Mouse (Mus musculus) MEL (cell line): Measurements from ENCODE around the gene Eloa. TPM values are rescaled to one million over a fixed set of nuclear protein-coding genes. Genes with fewer than 3 reads are reported as not detected.

Experiments used
- DNase-seq: peaks from one replicate; pipeline ENCODE4 v3.0.0; 2011; ENCODE audit warnings: low read depth, low spot score
- H3K27ac ChIP-seq: 2 replicates; pipeline ENCODE4 v1.5.1; 2012; ENCODE audit warnings: low read depth, mild to moderate bottlenecking, control low read depth, low read length, moderate library complexity; ENCODE audit not compliant: control insufficient read depth
- H3K27me3 ChIP-seq, 2 experiments: fragments of 150-350 bp in 1 of 2; sonication (generic) in 1 of 2; 2 replicates each; pipeline ENCODE4 v1.6.1; 2012; ENCODE audit warnings: low read length in 2 of 2, mild to moderate bottlenecking in 2 of 2, improper control_type of control experiment in 1 of 2, moderate library complexity in 1 of 2; ENCODE audit not compliant: insufficient read depth in 2 of 2, control insufficient read depth in 1 of 2
- H3K36me3 ChIP-seq, 2 experiments: 2 replicates each; pipeline ENCODE4 v1.6.1; 2012 to 2014; ENCODE audit warnings: low read length in 2 of 2, improper control_type of control experiment in 1 of 2, inconsistent platforms in 1 of 2, mild to moderate bottlenecking in 1 of 2; ENCODE audit not compliant: insufficient read depth in 2 of 2, control insufficient read depth in 1 of 2
- H3K4me1 ChIP-seq, 2 experiments: fragments of 150-350 bp in 1 of 2; sonication (generic) in 1 of 2; 2 replicates each; pipeline ENCODE4 v1.6.1; 2012; ENCODE audit warnings: low read length in 2 of 2, improper control_type of control experiment in 1 of 2, mild to moderate bottlenecking in 1 of 2; ENCODE audit not compliant: insufficient read depth in 2 of 2, control insufficient read depth in 1 of 2
- H3K4me3 ChIP-seq, 2 experiments: fragments of 150-350 bp in 1 of 2; sonication (generic) in 1 of 2; 2 replicates each; pipeline ENCODE4 v1.5.1; 2012; ENCODE audit warnings: low read depth in 2 of 2, low read length in 2 of 2, mild to moderate bottlenecking in 2 of 2, moderate library complexity in 2 of 2, control low read depth in 1 of 2, improper control_type of control experiment in 1 of 2; ENCODE audit not compliant: control insufficient read depth in 1 of 2, insufficient read depth in 1 of 2
- H3K79me2 ChIP-seq: 2 replicates; pipeline ENCODE4 v1.6.1; 2012; ENCODE audit warnings: mild to moderate bottlenecking, low read length, moderate library complexity; ENCODE audit not compliant: control insufficient read depth, poor library complexity, insufficient read depth
- H3K9ac ChIP-seq: 2 replicates; pipeline ENCODE4 v1.6.1; 2012; ENCODE audit warnings: low read depth, mild to moderate bottlenecking, control low read depth, low read length, moderate library complexity; ENCODE audit not compliant: control insufficient read depth, poor library complexity, severe bottlenecking
- H3K9me3 ChIP-seq: fragments of 150-350 bp; sonication (generic); replicated peaks from 2 replicates; pipeline ENCODE4 v1.6.1; 2012; ENCODE audit warnings: mild to moderate bottlenecking, low read length, improper control_type of control experiment, moderate library complexity; ENCODE audit not compliant: insufficient read depth
- BHLHE40 ChIP-seq: IDR thresholded peaks from 2 replicates; pipeline ENCODE4 v1.6.1; 2012; ENCODE audit warnings: low read depth, mild to moderate bottlenecking, inconsistent platforms, low read length, improper control_type of control experiment, borderline replicate concordance
- CHD1 ChIP-seq: IDR thresholded peaks from 2 replicates; pipeline ENCODE4 v1.6.1; 2012; ENCODE audit warnings: low read depth, mild to moderate bottlenecking, inconsistent platforms, low read length, improper control_type of control experiment
- CHD2 ChIP-seq: IDR thresholded peaks from 2 replicates; pipeline ENCODE4 v1.6.1; 2011; ENCODE audit warnings: low read length, improper control_type of control experiment
- CTCF ChIP-seq, 3 experiments: IDR thresholded peaks in 2 of 3; conservative IDR thresholded peaks in 1 of 3; 2 replicates each; pipeline ENCODE4 v1.5.1; 2011 to 2012; ENCODE audit warnings: low read length in 3 of 3, low read depth in 2 of 3, mild to moderate bottlenecking in 2 of 3, improper control_type of control experiment in 1 of 3, inconsistent platforms in 1 of 3, mixed read lengths in 1 of 3, moderate library complexity in 1 of 3; ENCODE audit not compliant: control insufficient read depth in 1 of 3, insufficient read depth in 1 of 3, poor library complexity in 1 of 3, severe bottlenecking in 1 of 3
- E2F4 ChIP-seq: IDR thresholded peaks from 2 replicates; pipeline ENCODE4 v1.6.1; 2011; ENCODE audit warnings: low read depth, low read length, improper control_type of control experiment, borderline replicate concordance
- ELF1 ChIP-seq: IDR thresholded peaks from 2 replicates; pipeline ENCODE4 v1.6.1; 2014; ENCODE audit warnings: low read depth, mild to moderate bottlenecking, inconsistent platforms, low read length, improper control_type of control experiment, moderate library complexity
- EP300 ChIP-seq, 2 experiments: IDR thresholded peaks; 2 replicates each; pipeline ENCODE4 v1.6.1; 2011; ENCODE audit warnings: improper control_type of control experiment in 2 of 2, low read length in 2 of 2, low read depth in 1 of 2, mild to moderate bottlenecking in 1 of 2
- ETS1 ChIP-seq: IDR thresholded peaks from 2 replicates; pipeline ENCODE4 v1.6.1; 2012; ENCODE audit warnings: low read depth, mild to moderate bottlenecking, inconsistent platforms, low read length, improper control_type of control experiment, moderate library complexity
- GABPA ChIP-seq: IDR thresholded peaks from 2 replicates; pipeline ENCODE4 v1.6.1; 2012; ENCODE audit warnings: low read depth, mild to moderate bottlenecking, inconsistent platforms, low read length, improper control_type of control experiment, moderate library complexity
- GATA1 ChIP-seq: IDR thresholded peaks from 2 replicates; pipeline ENCODE4 v1.6.1; 2011; ENCODE audit warnings: low read depth, low read length, improper control_type of control experiment
- HCFC1 ChIP-seq: IDR thresholded peaks from 2 replicates; pipeline ENCODE4 v1.6.1; 2012; ENCODE audit warnings: low read depth, mild to moderate bottlenecking, inconsistent platforms, low read length, improper control_type of control experiment, moderate library complexity
- JUND ChIP-seq: IDR thresholded peaks from 2 replicates; pipeline ENCODE4 v1.6.1; 2011; ENCODE audit warnings: low read depth, mild to moderate bottlenecking, improper control_type of control experiment, low read length
- KAT2A ChIP-seq: conservative IDR thresholded peaks from 2 replicates; pipeline ENCODE4 v1.6.1; 2012; ENCODE audit warnings: low read depth, low read length, improper control_type of control experiment, inconsistent platforms
- MAFK ChIP-seq: IDR thresholded peaks from 2 replicates; pipeline ENCODE4 v1.6.1; 2011; ENCODE audit warnings: low read depth, mild to moderate bottlenecking, low read length, improper control_type of control experiment, borderline replicate concordance
- MAX ChIP-seq: IDR thresholded peaks from 2 replicates; pipeline ENCODE4 v1.6.1; 2011; ENCODE audit warnings: low read length, improper control_type of control experiment
- MAZ ChIP-seq: IDR thresholded peaks from 2 replicates; pipeline ENCODE4 v1.6.1; 2012; ENCODE audit warnings: low read depth, mild to moderate bottlenecking, inconsistent platforms, low read length, improper control_type of control experiment
- MEF2A ChIP-seq: IDR thresholded peaks from 2 replicates; pipeline ENCODE4 v1.6.1; 2014; ENCODE audit warnings: low read depth, mild to moderate bottlenecking, inconsistent platforms, low read length, improper control_type of control experiment; ENCODE audit not compliant: poor library complexity, insufficient replicate concordance, severe bottlenecking; ENCODE audit errors: extremely low read depth
- MXI1 ChIP-seq: IDR thresholded peaks from 2 replicates; pipeline ENCODE4 v1.6.1; 2011; ENCODE audit warnings: mild to moderate bottlenecking, low read depth, low read length, improper control_type of control experiment
- MYB ChIP-seq: IDR thresholded peaks from 2 replicates; pipeline ENCODE4 v1.6.1; 2011; ENCODE audit warnings: mild to moderate bottlenecking, low read depth, low read length, improper control_type of control experiment
- NELFE ChIP-seq: IDR thresholded peaks from 2 replicates; pipeline ENCODE4 v1.6.1; 2011; ENCODE audit warnings: low read depth, low read length, improper control_type of control experiment
- NRF1 ChIP-seq: IDR thresholded peaks from 2 replicates; pipeline ENCODE4 v1.6.1; 2014; ENCODE audit warnings: low read depth, mild to moderate bottlenecking, inconsistent platforms, low read length, improper control_type of control experiment, moderate library complexity; ENCODE audit not compliant: poor library complexity, insufficient read depth, severe bottlenecking
- POLR2A ChIP-seq, 2 experiments: IDR thresholded peaks; 2 replicates each; pipeline ENCODE4 v1.6.1; 2011 to 2012; ENCODE audit warnings: low read length in 2 of 2, mild to moderate bottlenecking in 2 of 2, control low read depth in 1 of 2, improper control_type of control experiment in 1 of 2, low read depth in 1 of 2, moderate library complexity in 1 of 2; ENCODE audit not compliant: control insufficient read depth in 1 of 2, insufficient read depth in 1 of 2, poor library complexity in 1 of 2
- POLR2AphosphoS2 ChIP-seq: IDR thresholded peaks from 2 replicates; pipeline ENCODE4 v1.6.1; 2011; ENCODE audit warnings: low read length, improper control_type of control experiment
- POLR2AphosphoS5 ChIP-seq: IDR thresholded peaks from 2 replicates; pipeline ENCODE4 v1.6.1; 2012; ENCODE audit warnings: low read depth, borderline replicate concordance, mild to moderate bottlenecking, inconsistent platforms, low read length, moderate library complexity, mixed read lengths
- RAD21 ChIP-seq: IDR thresholded peaks from 2 replicates; pipeline ENCODE4 v1.6.1; 2011; ENCODE audit warnings: mild to moderate bottlenecking, low read depth, low read length, improper control_type of control experiment
- RCOR1 ChIP-seq: IDR thresholded peaks from 2 replicates; pipeline ENCODE4 v1.6.1; 2012; ENCODE audit warnings: low read depth, mild to moderate bottlenecking, inconsistent platforms, low read length, improper control_type of control experiment
- SIN3A ChIP-seq: IDR thresholded peaks from 2 replicates; pipeline ENCODE4 v1.6.1; 2012; ENCODE audit warnings: low read length, improper control_type of control experiment, inconsistent platforms
- SMC3 ChIP-seq: IDR thresholded peaks from 2 replicates; pipeline ENCODE4 v1.6.1; 2011; ENCODE audit warnings: low read depth, low read length, improper control_type of control experiment
- TAL1 ChIP-seq: IDR thresholded peaks from 2 replicates; pipeline ENCODE4 v1.6.1; 2012; ENCODE audit warnings: mild to moderate bottlenecking, inconsistent platforms, low read length, moderate library complexity, mixed read lengths
- TBP ChIP-seq: IDR thresholded peaks from 2 replicates; pipeline ENCODE4 v1.8.0; 2011; ENCODE audit warnings: low read depth, low read length, improper control_type of control experiment
- TCF12 ChIP-seq: IDR thresholded peaks from 2 replicates; pipeline ENCODE4 v1.6.1; 2014; ENCODE audit warnings: low read depth, mild to moderate bottlenecking, inconsistent platforms, low read length, improper control_type of control experiment, moderate library complexity
- UBTF ChIP-seq: IDR thresholded peaks from 2 replicates; pipeline ENCODE4 v1.6.1; 2012; ENCODE audit warnings: low read depth, mild to moderate bottlenecking, inconsistent platforms, low read length, improper control_type of control experiment, moderate library complexity, borderline replicate concordance; ENCODE audit not compliant: insufficient read depth
- USF1 ChIP-seq: IDR thresholded peaks from 2 replicates; pipeline ENCODE4 v1.6.1; 2014; ENCODE audit warnings: low read depth, mild to moderate bottlenecking, inconsistent platforms, low read length, improper control_type of control experiment, moderate library complexity
- USF2 ChIP-seq, 2 experiments: IDR thresholded peaks; 2 replicates each; pipeline ENCODE4 v1.6.1; 2011 to 2012; ENCODE audit warnings: improper control_type of control experiment in 2 of 2, low read length in 2 of 2, borderline replicate concordance in 1 of 2, inconsistent platforms in 1 of 2, low read depth in 1 of 2, mild to moderate bottlenecking in 1 of 2; ENCODE audit not compliant: insufficient read depth in 1 of 2
- ZC3H11A ChIP-seq: IDR thresholded peaks from 2 replicates; pipeline ENCODE4 v1.6.1; 2012; ENCODE audit warnings: low read depth, mild to moderate bottlenecking, inconsistent platforms, low read length, improper control_type of control experiment
- ZKSCAN1 ChIP-seq: IDR thresholded peaks from 2 replicates; pipeline ENCODE4 v1.6.1; 2012; ENCODE audit warnings: low read depth, mild to moderate bottlenecking, inconsistent platforms, low read length, improper control_type of control experiment, moderate library complexity
- ZMIZ1 ChIP-seq: IDR thresholded peaks from 2 replicates; pipeline ENCODE4 v1.6.1; 2012; ENCODE audit warnings: low read depth, mild to moderate bottlenecking, inconsistent platforms, low read length, improper control_type of control experiment, moderate library complexity
- ZNF384 ChIP-seq: IDR thresholded peaks from 2 replicates; pipeline ENCODE4 v1.6.1; 2012; ENCODE audit warnings: low read depth, mild to moderate bottlenecking, inconsistent platforms, low read length, improper control_type of control experiment
- polyA plus RNA-seq, 2 experiments: library from polyadenylated mRNA; stranded (reverse) in 1 of 2; unstranded in 1 of 2; fragments of >175 nt in 1 of 2; fragments of >200 nt in 1 of 2; gene quantifications; 2 replicates each; pipeline versions ENCODE4 v1.2.1 to v1.2.4; 2012; ENCODE audit warnings: low replicate concordance in 2 of 2, low read depth in 1 of 2; ENCODE audit not compliant: insufficient read length in 2 of 2, insufficient read depth in 1 of 2, missing spikeins in 1 of 2
- total RNA-seq: library from RNA; depleted of rRNA; stranded (reverse); fragments of 300-350 nt; gene quantifications from 2 replicates; pipeline ENCODE4 v1.2.3, GENCODE M21; 2012

The Eloa gene
- total and polyA plus RNA-seq, 3 experiments = 30.8 to 41.4 (median 34.1) TPM

GRCm38 (mm10) chr4:135985193-135985592 lies 36.4 kb downstream of the Eloa start:
- no peaks in the 10 kb centered on the region for H3K9me3 ChIP-seq
- H3K27me3 ChIP-seq = no peaks in the 10 kb centered on the region
- peak overlapping the region in 1 of 2 experiments; percentile 3; a peak in 1 of 4 replicates for H3K4me3 ChIP-seq
- H3K79me2 ChIP-seq = peaks cover 25% of the 10 kb centered on the region
- H3K36me3 ChIP-seq = peaks cover 15 to 52% of the 10 kb centered on the region in 2 experiments
- peaks cover 19 to 41% of the 10 kb centered on the region in 2 experiments for H3K4me1 ChIP-seq
- peak; percentile 92 for DNase-seq
- H3K9ac ChIP-seq = 0 out of 2 replicates have a peak overlapping the region, but pooled peaks have one; percentile 16
- H3K27ac ChIP-seq = peak overlapping the region; percentile 56
- peak; percentile 72 for TF ChIP-seq TCF12
- TF ChIP-seq MAZ = no peak
- peak; percentile 72 for TF ChIP-seq MAX
- peak; percentile 71; the same call in 1 of the 2 replicates for TF ChIP-seq MXI1
- no peak for TF ChIP-seq NRF1
- no peak for TF ChIP-seq BHLHE40
- TF ChIP-seq POLR2A (IDR thresholded peaks at IDR 0.05; ENCODE audit: control insufficient read depth in 1 of 2, insufficient read depth in 1 of 2, low read depth in 1 of 2, low read length in 2 of 2, poor library complexity in 1 of 2) = peak; percentile 28 to 69; a peak in 3 of 4 replicates
- TF ChIP-seq RCOR1 = peak; percentile 71
- no peak for TF ChIP-seq CHD1
- TF ChIP-seq JUND = no peak
- TF ChIP-seq MAFK = peak; percentile 96
- peak; percentile 85 for TF ChIP-seq GABPA
- peak; percentile 91 for TF ChIP-seq GATA1
- peak; percentile 82 for TF ChIP-seq TAL1
- peak; percentile 59 to 80 for TF ChIP-seq EP300 (IDR thresholded peaks at IDR 0.05; ENCODE audit: low read depth in 1 of 2, low read length in 2 of 2)
- peak; percentile 64; the same call in 1 of the 2 replicates for TF ChIP-seq ZMIZ1
- no peak for TF ChIP-seq ELF1
- no peak for TF ChIP-seq CHD2
- no peak for TF ChIP-seq MEF2A
- peak; percentile 49; the same call in 1 of the 2 replicates for TF ChIP-seq POLR2AphosphoS2
- no peak for TF ChIP-seq POLR2AphosphoS5
- TF ChIP-seq NELFE = peak; percentile 38; the same call in 1 of the 2 replicates
- no peak for TF ChIP-seq CTCF (IDR thresholded peaks at IDR 0.05 in 2 of 3, conservative IDR thresholded peaks at IDR 0.05 in 1 of 3; ENCODE audit: control insufficient read depth in 1 of 3, insufficient read depth in 1 of 3, low read depth in 2 of 3, low read length in 3 of 3, poor library complexity in 1 of 3, severe bottlenecking in 1 of 3)
- TF ChIP-seq ZC3H11A = no peak
- no peak for TF ChIP-seq USF2 (IDR thresholded peaks at IDR 0.05; ENCODE audit: borderline replicate concordance in 1 of 2, insufficient read depth in 1 of 2, low read depth in 1 of 2, low read length in 2 of 2)
- TF ChIP-seq SMC3 = no peak
- no peak for TF ChIP-seq ZKSCAN1
- no peak for TF ChIP-seq MYB
- peak; percentile 56 for TF ChIP-seq HCFC1
- TF ChIP-seq ZNF384 = no peak
- peak; percentile 98 for TF ChIP-seq ETS1
- no peak for TF ChIP-seq KAT2A
- TF ChIP-seq SIN3A = peak; percentile 84
- TF ChIP-seq RAD21 = no peak
- no peak for TF ChIP-seq E2F4
- no peak for TF ChIP-seq UBTF
- peak; percentile 63 for TF ChIP-seq TBP
- TF ChIP-seq USF1 = no peak
